Mouse (Mus musculus): Measurements from ENCODE around the gene Zdhhc25.

Gene Zdhhc25

DNA sequence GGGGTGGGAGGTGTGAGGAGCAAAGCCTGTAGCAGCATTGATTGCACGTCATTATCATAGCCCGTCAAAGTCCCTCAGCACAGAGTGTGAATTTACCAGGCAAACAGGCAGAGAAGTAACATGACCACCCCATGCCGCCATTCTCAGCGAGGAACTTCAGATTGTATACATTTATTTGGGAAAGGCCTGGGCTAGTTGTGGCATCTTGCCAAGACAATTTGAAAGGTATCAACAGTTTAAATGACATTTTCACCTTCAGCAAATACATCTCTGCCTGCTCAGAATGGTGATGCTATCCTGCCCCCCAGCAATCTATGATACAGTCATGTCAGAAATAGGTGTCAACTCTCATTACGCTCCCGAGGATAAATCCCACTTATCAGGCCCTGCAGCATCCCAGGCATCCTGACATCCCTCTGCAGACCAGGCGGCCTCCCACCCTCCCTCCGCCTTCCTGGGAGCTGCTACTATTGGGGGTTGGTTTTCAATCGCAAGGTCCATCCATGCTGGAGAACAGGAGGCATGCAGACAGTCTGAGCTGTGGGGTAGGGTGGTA, 28.8 kb downstream of the Zdhhc25 start:
- DNase-seq (ENCODE audit: low spot score) = no peak

GRCm38 (mm10) chr15:88635205-88635604, 35.1 kb downstream of the Zdhhc25 start:
- DNase-seq (ENCODE audit: low spot score) = no peak

DNA sequence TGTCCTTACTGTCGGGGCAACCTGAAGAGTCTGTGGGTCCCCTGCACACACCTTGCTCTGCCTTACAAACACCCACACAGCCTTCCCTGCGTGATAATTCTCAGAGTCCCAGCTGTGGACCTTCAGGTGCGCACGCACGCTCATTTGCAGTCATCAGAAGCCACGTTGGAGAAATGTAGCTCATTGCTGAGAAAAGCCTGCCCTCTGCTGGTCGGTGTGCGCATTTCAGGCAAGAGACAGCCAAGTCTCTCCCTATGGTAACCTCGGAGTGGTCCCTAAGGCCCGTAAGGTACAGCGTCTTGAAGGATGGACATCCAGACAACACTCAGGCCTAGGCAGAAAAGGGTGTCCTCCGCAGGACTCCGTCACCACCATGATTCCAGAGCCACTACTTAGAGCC, 50.9 kb downstream of the Zdhhc25 start:
- no peak for DNase-seq (ENCODE audit: low spot score)
